Mouse (Mus musculus) kidney, postnatal 14 days (tissue): ENCODE measurements around the gene Wdr54.

Source experiments
- DNase-seq: peaks from one replicate; pipeline ENCODE4 v3.0.0; 2022; ENCODE audit warnings: mixed read lengths

The Wdr54 gene

GRCm38 (mm10) chr6:83156259-83156684 is at the start of gene Wdr54, which contains the start of gene 1700003E16Rik:
Wdr54 (minus strand) TSS chr6:83156397.
1700003E16Rik (plus strand) TSS chr6:83156404.
- DNase-seq, result peak; percentile 69

GRCm38 (mm10) chr6:83205851-83206250 is 49.7 kb upstream of the Wdr54 start:
- DNase-seq, result no peak

- no peak for DNase-seq
Measured at GRCm38 (mm10) chr6:83203320-83203719, 47.1 kb upstream of the Wdr54 start.

GRCm38 (mm10) chr6:83197345-83198004 is 41.3 kb upstream of the Wdr54 start:
- DNase-seq, result peak; percentile 63

- no peak for DNase-seq
Measured at GRCm38 (mm10) chr6:83193571-83193970, 37.4 kb upstream of the Wdr54 start.

GRCm38 (mm10) chr6:83186946-83187345 is 30.7 kb upstream of the Wdr54 start:
- DNase-seq, result no peak

- DNase-seq, result peak; percentile 74
Measured at GRCm38 (mm10) chr6:83185895-83186861, 30.0 kb upstream of the Wdr54 start.

- DNase-seq, result no peak
Measured at GRCm38 (mm10) chr6:83184858-83185435, 28.8 kb upstream of the Wdr54 start.

- DNase-seq, result no peak
Measured at GRCm38 (mm10) chr6:83180605-83181004, 24.4 kb upstream of the Wdr54 start.

GRCm38 (mm10) chr6:83179390-83180117 is 23.4 kb upstream of the Wdr54 start:
- DNase-seq, result peak; percentile 27

GRCm38 (mm10) chr6:83175996-83176395 is 19.8 kb upstream of the Wdr54 start:
- no peak for DNase-seq

- DNase-seq, result no peak
Measured at GRCm38 (mm10) chr6:83172240-83172920, 16.2 kb upstream of the Wdr54 start.

GRCm38 (mm10) chr6:83171063-83171462 is 14.9 kb upstream of the Wdr54 start:
- DNase-seq, result no peak

- DNase-seq, result peak; percentile 52
Measured at GRCm38 (mm10) chr6:83169872-83170271, 13.7 kb upstream of the Wdr54 start.

GRCm38 (mm10) chr6:83166243-83166630 is 10.0 kb upstream of the Wdr54 start:
- DNase-seq, result peak; percentile 7

GRCm38 (mm10) chr6:83165607-83166242 is 9.5 kb upstream of the Wdr54 start, which contains the start of gene Dctn1:
Dctn1 (plus strand) TSS chr6:83165920.
- peak; percentile 96 for DNase-seq

GRCm38 (mm10) chr6:83165026-83165606 is 8.9 kb upstream of the Wdr54 start:
- no peak for DNase-seq

- DNase-seq, result peak; percentile 79
Measured at GRCm38 (mm10) chr6:83162701-83163100, 6.5 kb upstream of the Wdr54 start.

- peak; percentile 76 for DNase-seq
Measured at GRCm38 (mm10) chr6:83161921-83162641, 5.9 kb upstream of the Wdr54 start.

- no peak for DNase-seq
Measured at GRCm38 (mm10) chr6:83161442-83161841, 5.2 kb upstream of the Wdr54 start.
